Mouse (Mus musculus) embryonic facial prominence, embryonic 11.5 days (tissue): Measurements from ENCODE around the gene Mtr. TPM values are rescaled to one million over a fixed set of nuclear protein-coding genes. Genes with fewer than 3 reads are reported as not detected.

Experiments
- ATAC-seq: fragments of 200-750 bp; cut with Nextera tagmentation; replicated peaks from 2 replicates; pipeline ENCODE4 v1.8.0; 2017; ENCODE audit warnings: low read depth; ENCODE audit not compliant: insufficient number of reproducible peaks, low FRiP score, low TSS enrichment
- DNase-seq: peaks from one replicate; pipeline ENCODE4 v3.0.0-alpha.2; 2015; ENCODE audit warnings: low spot score
- H3K27ac ChIP-seq: fragments of 300-500 bp; sonication (generic); replicated peaks from 2 replicates; pipeline ENCODE4 v1.5.1; 2014; ENCODE audit warnings: mild to moderate bottlenecking, low read depth, low read length, control low read depth
- H3K27me3 ChIP-seq: fragments of 300-500 bp; sonication (generic); 2 replicates; pipeline ENCODE4 v1.6.1; 2014; ENCODE audit warnings: mild to moderate bottlenecking, low read length, moderate library complexity, mixed read lengths; ENCODE audit not compliant: control insufficient read depth, insufficient read depth
- H3K36me3 ChIP-seq: fragments of 300-500 bp; sonication (generic); replicated peaks from 2 replicates; pipeline ENCODE4 v1.6.1; 2014; ENCODE audit warnings: low read depth, mild to moderate bottlenecking, low read length, moderate library complexity, mixed read lengths; ENCODE audit not compliant: control insufficient read depth, insufficient read depth
- H3K4me1 ChIP-seq: fragments of 300-500 bp; sonication (generic); 2 replicates; pipeline ENCODE4 v1.6.1; 2014; ENCODE audit warnings: low read length, mixed read lengths; ENCODE audit not compliant: control insufficient read depth, insufficient read depth
- H3K4me2 ChIP-seq: fragments of 300-500 bp; sonication (generic); 2 replicates; pipeline ENCODE4 v1.6.1; 2014; ENCODE audit warnings: low read depth, mild to moderate bottlenecking, control low read depth, low read length, moderate library complexity
- H3K4me3 ChIP-seq: fragments of 300-500 bp; sonication (generic); 2 replicates; pipeline ENCODE4 v1.5.1; 2014; ENCODE audit warnings: low read depth, low read length, control low read depth
- H3K9ac ChIP-seq: fragments of 300-500 bp; sonication (generic); replicated peaks from 2 replicates; pipeline ENCODE4 v1.6.1; 2014; ENCODE audit warnings: mild to moderate bottlenecking, control low read depth, low read length
- H3K9me3 ChIP-seq: fragments of 300-500 bp; sonication (generic); replicated peaks from 2 replicates; pipeline ENCODE4 v1.6.1; 2016; ENCODE audit warnings: mild to moderate bottlenecking, low read length, inconsistent platforms, mixed read lengths; ENCODE audit not compliant: control insufficient read depth
- WGBS: fragments of 180-500 bp; shearing (Covaris S2); extraction: QIAGEN DNeasy Blood & Tissue Kit; methylation state at CpG from one replicate; pipeline ENCODE4 v1.1.7; 2014; 5-methylcytosine and 5-hydroxymethylcytosine counted together
- polyA plus RNA-seq: library from polyadenylated mRNA; unstranded; fragments of >200 nt; fragmentation: Nextera tagmentation; extraction: Ambion mirVana; gene quantifications from 2 replicates; pipeline ENCODE4 v1.2.1, GENCODE M21; 2014

The Mtr gene
- polyA plus RNA-seq, 1 experiment from 2014 or later: 18.2 TPM

DNA sequence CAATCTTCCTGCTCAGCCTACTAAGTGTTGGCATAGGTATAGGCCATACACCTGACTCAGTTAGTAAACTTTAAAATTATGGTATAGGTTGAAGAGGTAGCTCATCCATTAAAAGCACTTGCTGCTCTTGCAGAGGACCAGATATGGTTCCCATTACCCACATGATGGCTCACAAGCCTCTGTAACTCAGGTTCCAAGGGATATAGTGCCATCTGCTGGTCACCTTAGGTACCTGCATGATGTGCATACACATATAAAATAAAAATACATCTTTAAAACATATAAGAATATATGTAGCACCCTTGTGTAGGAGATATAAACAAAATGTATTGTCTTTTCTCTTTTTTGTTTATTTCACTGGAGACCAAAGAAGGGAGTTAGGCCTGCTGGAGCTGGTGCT, 3.6 kb upstream of the Mtr start:
- no peaks in the 10 kb centered on the region for H3K9me3 ChIP-seq
- no peaks in the 10 kb centered on the region for H3K36me3 ChIP-seq
- no peak overlapping the region for H3K9ac ChIP-seq
- no peak overlapping the region for H3K4me2 ChIP-seq
- H3K27me3 ChIP-seq: no peaks in the 10 kb centered on the region
- DNase-seq (no peak), ATAC-seq (no peak)
- H3K4me3 ChIP-seq: no peak overlapping the region
- no peak overlapping the region for H3K27ac ChIP-seq
- H3K4me1 ChIP-seq: no peaks in the 10 kb centered on the region

DNA sequence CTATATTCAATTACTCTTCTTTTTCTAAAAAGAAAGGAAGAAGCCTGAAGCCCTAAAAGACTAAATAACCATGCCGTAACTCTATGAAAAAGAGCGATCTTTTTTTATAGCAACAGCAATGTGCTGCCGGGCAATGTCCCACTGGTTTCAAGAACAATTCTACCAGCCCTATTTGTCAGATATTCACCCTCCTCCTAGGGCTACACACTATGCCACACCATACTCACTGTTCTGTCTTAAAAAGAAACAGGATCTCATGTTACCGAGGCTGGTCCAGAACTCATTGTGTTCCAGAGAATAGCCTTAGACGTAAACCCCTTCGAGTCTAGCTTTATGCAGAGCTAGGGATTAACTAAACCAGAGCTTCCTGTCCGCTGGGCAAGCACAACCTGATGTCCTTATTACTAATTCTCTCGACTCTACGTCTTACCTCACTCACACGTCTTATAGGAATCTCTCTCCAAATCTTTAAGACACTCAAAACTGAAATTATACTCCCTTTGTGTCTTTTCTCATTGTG, 982 bp downstream of the Mtr start:
- H3K9me3 ChIP-seq: no peaks in the 10 kb centered on the region
- DNase-seq (peak; percentile 55), ATAC-seq (no peak)
- peak overlapping the region; percentile 38 for H3K4me2 ChIP-seq
- no peak overlapping the region for H3K27ac ChIP-seq
- 15% methylated on average over 10 of the region's 10 CpGs for WGBS
- H3K4me1 ChIP-seq: no peaks in the 10 kb centered on the region
- H3K4me3 ChIP-seq: peak overlapping the region; percentile 69
- H3K27me3 ChIP-seq: no peaks in the 10 kb centered on the region
- H3K9ac ChIP-seq: peak overlapping the region; percentile 78
- no peaks in the 10 kb centered on the region for H3K36me3 ChIP-seq

DNA sequence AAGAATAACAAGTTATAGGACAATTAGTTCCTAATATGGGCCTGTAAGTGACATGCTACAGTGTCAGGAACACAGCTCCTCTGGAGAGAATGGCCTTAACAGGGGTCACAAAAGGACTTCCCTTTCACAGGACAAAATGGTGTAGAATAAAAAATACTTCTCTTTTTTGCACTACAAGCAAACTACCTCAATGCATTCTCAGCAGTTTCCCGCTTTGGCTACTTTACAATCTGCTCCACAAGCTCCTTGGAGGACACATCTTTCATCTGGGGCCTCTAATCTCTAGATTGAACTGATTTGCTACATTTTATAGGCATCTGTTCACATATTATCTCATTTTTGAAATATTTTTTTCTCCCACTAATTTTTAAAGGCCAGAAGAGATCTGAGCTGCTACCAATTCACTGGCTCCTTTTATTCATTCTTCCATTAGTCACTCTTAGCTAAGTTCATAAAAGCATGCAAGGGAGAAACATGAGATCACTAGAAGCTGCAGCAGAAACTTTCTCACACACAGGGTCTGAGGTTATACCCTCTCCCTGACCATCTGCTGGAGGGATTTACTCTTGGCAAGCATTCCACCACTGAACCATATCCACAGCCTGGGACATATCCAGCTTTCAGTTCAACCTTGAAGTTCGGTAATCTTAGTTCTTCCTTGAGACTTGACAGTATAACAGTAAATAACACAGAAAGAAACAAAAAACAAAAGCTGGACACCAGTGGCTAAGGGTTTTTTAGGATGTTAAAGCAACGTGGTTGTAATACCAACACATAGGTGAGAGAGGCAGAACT, 1.8 kb downstream of the Mtr start:
- Histone ChIP-seq H3K9me3 (no peaks in the 10 kb centered on the region), H3K27ac (no peak overlapping the region), H3K4me2 (peak overlapping the region; percentile 38), H3K9ac (no peak overlapping the region), H3K36me3 (no peaks in the 10 kb centered on the region), H3K4me1 (no peaks in the 10 kb centered on the region), H3K4me3 (peak overlapping the region; percentile 69), H3K27me3 (no peaks in the 10 kb centered on the region)
- no peak for DNase-seq
- 82% methylated on average over 3 of the region's 3 CpGs for WGBS
- ATAC-seq: no peak

DNA sequence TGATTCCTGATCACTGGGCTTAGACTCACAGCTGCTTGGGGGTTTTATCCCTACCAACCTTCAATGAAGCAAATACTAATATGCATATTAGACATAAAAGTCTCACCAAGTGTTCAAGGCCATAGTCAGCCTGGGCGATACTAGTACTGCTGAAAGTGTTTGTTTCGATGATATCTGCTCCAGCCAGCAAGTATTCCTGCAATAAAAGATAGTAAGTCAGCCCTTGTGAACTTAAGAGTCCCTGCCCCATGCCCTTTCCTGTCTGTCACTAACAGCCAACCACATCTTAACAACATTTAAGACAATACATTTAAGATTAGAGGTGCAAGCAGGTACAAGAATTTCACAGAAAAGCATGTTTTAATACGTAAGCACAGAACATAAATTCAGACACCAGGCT, 7.4 kb downstream of the Mtr start:
- no peaks in the 10 kb centered on the region for H3K9me3 ChIP-seq
- H3K4me2 ChIP-seq: no peak overlapping the region
- ATAC-seq (no peak), DNase-seq (no peak)
- no peak overlapping the region for H3K9ac ChIP-seq
- H3K27ac ChIP-seq: no peak overlapping the region
- no peaks in the 10 kb centered on the region; the same call in 1 of the 2 replicates for H3K36me3 ChIP-seq
- H3K4me3 ChIP-seq: no peak overlapping the region
- no peaks in the 10 kb centered on the region for H3K4me1 ChIP-seq
- no peaks in the 10 kb centered on the region for H3K27me3 ChIP-seq
- 93% methylated on average over 3 of the region's 3 CpGs for WGBS

DNA sequence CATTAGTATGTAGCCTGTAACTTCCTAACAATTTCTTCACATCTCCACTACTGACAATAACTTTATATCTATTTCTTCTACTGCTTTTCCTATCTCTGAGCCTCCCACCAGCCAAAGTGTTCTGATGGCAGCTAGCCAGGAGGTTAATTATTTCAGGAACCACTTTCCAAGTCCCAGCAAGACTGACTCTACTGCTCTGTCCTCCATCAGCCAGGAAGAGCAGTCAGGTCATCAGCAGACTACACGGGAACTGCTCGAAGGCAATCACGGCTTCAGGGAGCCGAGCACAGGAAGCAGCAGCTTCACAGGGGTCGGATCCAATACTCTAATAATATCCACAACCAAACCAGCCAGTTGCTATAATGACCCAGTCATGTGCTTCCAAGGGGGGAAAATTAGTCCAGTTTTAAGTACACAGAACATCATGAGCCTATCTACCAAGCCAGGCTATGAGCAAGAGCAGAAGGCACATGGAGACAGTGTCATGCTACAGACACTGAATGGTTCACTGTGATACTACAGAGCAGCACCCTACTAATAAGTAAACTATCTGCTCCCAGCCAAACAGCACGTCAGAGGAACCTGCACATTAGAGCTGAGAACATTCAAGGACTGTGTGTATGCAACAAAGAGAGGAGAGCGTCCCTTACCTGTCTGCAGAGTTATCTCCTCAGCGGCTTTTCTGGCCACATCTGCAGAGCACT, 8.6 kb downstream of the Mtr start:
- no peaks in the 10 kb centered on the region for H3K9me3 ChIP-seq
- H3K27me3 ChIP-seq: no peaks in the 10 kb centered on the region
- no peak for ATAC-seq
- H3K4me1 ChIP-seq: no peaks in the 10 kb centered on the region
- DNase-seq: no peak
- WGBS: 90% methylated on average over 8 of the region's 8 CpGs
- H3K27ac ChIP-seq: no peak overlapping the region
- H3K36me3 ChIP-seq: no peaks in the 10 kb centered on the region; the same call in 1 of the 2 replicates
- H3K4me3 ChIP-seq: no peak overlapping the region
- H3K4me2 ChIP-seq: no peak overlapping the region
- no peak overlapping the region for H3K9ac ChIP-seq

DNA sequence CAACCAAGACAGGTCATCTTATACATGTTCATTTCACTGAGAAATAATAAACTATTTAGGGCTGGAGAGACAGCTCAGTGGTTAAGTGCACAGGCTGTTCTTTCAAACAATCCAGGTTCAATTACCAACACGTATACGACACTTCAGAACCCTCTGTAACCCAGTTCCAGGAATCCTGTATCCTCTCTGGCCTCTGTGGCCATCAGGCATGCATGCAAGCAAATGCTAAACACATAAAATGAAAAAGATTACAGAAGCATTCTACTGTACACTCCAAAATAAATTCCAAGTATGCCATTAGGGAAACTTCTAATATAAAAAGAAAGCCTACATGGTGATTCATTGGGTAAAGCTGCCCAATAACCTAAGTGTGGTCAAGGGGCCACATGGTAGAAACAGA, 12.0 kb downstream of the Mtr start:
- Histone ChIP-seq H3K27ac (no peak overlapping the region), H3K4me1 (no peaks in the 10 kb centered on the region), H3K27me3 (no peaks in the 10 kb centered on the region), H3K36me3 (peaks cover 2% of the 10 kb centered on the region; the same call in 1 of the 2 replicates), H3K4me2 (no peak overlapping the region), H3K9me3 (no peaks in the 10 kb centered on the region), H3K9ac (no peak overlapping the region), H3K4me3 (no peak overlapping the region)
- WGBS: 91% methylated on average over 2 of the region's 2 CpGs
- DNase-seq: no peak
- ATAC-seq: no peak

DNA sequence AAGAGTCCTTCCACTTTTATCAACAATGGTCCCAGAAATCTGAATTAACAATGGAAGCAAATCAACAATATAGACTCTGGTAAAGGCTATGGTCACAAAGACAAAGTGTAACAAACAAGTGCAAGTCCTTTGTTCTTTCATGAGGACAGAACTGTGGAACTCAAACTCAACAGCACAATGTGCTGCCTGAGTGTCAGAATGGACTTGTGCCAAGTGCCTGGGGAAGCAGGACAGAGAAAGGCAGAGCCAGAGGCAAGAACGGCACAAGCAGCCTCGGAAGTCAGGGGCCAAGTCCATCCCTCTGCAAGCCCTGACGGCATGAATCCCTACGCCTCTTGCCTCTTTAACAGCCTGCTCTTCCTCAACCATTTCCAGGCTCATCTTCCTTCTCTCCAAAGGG, 13.9 kb downstream of the Mtr start:
- no peak overlapping the region for H3K4me2 ChIP-seq
- no peak for DNase-seq
- no peaks in the 10 kb centered on the region for H3K9me3 ChIP-seq
- H3K36me3 ChIP-seq: peaks cover 2% of the 10 kb centered on the region; the same call in 1 of the 2 replicates
- H3K27me3 ChIP-seq: no peaks in the 10 kb centered on the region
- H3K9ac ChIP-seq: no peak overlapping the region
- ATAC-seq: no peak
- H3K4me1 ChIP-seq: no peaks in the 10 kb centered on the region
- 92% methylated on average over 4 of the region's 4 CpGs for WGBS
- no peak overlapping the region for H3K27ac ChIP-seq
- H3K4me3 ChIP-seq: no peak overlapping the region

DNA sequence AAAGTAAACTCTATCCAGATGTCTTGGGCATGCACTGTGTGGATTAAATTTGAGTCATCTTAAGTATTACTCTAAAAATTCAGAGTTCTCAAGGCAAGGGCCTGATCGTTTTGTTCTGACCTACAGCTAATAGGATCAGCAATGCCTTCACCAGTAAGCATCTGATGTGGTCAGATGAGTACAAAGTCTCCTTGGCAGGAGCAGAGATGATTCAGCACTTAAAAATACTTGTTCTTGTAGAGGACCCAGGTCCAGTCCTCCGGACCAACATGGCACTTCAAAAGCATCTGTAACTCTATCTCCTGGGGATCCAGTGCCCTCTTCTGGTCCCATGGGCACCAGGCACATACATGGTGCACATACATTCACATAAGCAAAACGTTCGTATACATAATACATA, 25.8 kb downstream of the Mtr start:
- Histone ChIP-seq H3K36me3 (peaks cover 2% of the 10 kb centered on the region), H3K4me3 (no peak overlapping the region), H3K9me3 (no peaks in the 10 kb centered on the region), H3K9ac (no peak overlapping the region), H3K4me2 (no peak overlapping the region), H3K4me1 (no peaks in the 10 kb centered on the region), H3K27me3 (no peaks in the 10 kb centered on the region), H3K27ac (no peak overlapping the region)
- ATAC-seq: no peak
- 89% methylated on average over 4 of the region's 4 CpGs for WGBS
- DNase-seq: no peak
